In genomic region chr2:6212724-6213511, GRCm38 (mm10) we compare ENCODE assay signal across 7 mouse cellular contexts. TPM values are rescaled to one million over a fixed set of nuclear protein-coding genes. Genes with fewer than 3 reads are reported as not detected.
DNase-seq lines count a peak whose midpoint lies in the region; ATAC-seq lines count a peak whose summit lies in the region.

Gene Echdc3 (minus strand): TSS chr2:6213033.

- peak within 1 kb of the TSS; percentile 92 for H3K27ac ChIP-seq in intestine, embryonic 15.5 days
- peak within 1 kb of the TSS; percentile 84 for H3K27ac ChIP-seq in limb, embryonic 10.5 days
- peak within 1 kb of the TSS; percentile 78 for H3K27ac ChIP-seq in midbrain, embryonic 12.5 days (replicated peaks)

- H3K9me3 ChIP-seq in intestine, embryonic 15.5 days, result no peaks in the 10 kb centered on the region
- H3K9me3 ChIP-seq in limb, embryonic 10.5 days (replicated peaks), result no peaks in the 10 kb centered on the region
- no peaks in the 10 kb centered on the region for H3K9me3 ChIP-seq in midbrain, embryonic 12.5 days

- 2% methylated on average over 30 of the region's 30 CpGs for WGBS in intestine, embryonic 15.5 days
- 2% methylated on average over 30 of the region's 30 CpGs for WGBS in limb, embryonic 10.5 days
- 1% methylated on average over 30 of the region's 30 CpGs for WGBS in midbrain, embryonic 12.5 days

- peak; percentile 93 for DNase-seq in adrenal gland, postnatal 10 days
- DNase-seq in embryo, embryonic 9.5 days (ENCODE audit: extremely low spot score), result peak; percentile 96
- DNase-seq in gastrocnemius, postnatal 4 days (ENCODE audit: low spot score in 2 of 2), result peak; percentile 73 to 85
- DNase-seq in limb, embryonic 10.5 days (ENCODE audit: low spot score), result peak; percentile 95
- DNase-seq in skeletal muscle tissue, adult 2 months (ENCODE audit: low read depth, low spot score), result peak; percentile 60

- H3K27me3 ChIP-seq in intestine, embryonic 15.5 days (replicated peaks), result no peaks in the 10 kb centered on the region
- H3K27me3 ChIP-seq in limb, embryonic 10.5 days (ENCODE audit: low read depth, poor library complexity, severe bottlenecking), result no peaks in the 10 kb centered on the region
- 0 out of 2 replicates have a peak, but pooled peaks cover 6% of the 10 kb centered on the region for H3K27me3 ChIP-seq in midbrain, embryonic 12.5 days

- peak within 1 kb of the TSS; percentile 59 for H3K9ac ChIP-seq in intestine, embryonic 15.5 days
- H3K9ac ChIP-seq in midbrain, embryonic 12.5 days (replicated peaks), result peak within 1 kb of the TSS; percentile 65

- peak within 1 kb of the TSS; percentile 42 for H3K4me3 ChIP-seq in intestine, embryonic 15.5 days (replicated peaks)
- peak within 1 kb of the TSS; percentile 53 for H3K4me3 ChIP-seq in limb, embryonic 10.5 days
- peak within 1 kb of the TSS; percentile 52 for H3K4me3 ChIP-seq in midbrain, embryonic 12.5 days

- ATAC-seq in intestine, embryonic 15.5 days, result peak; percentile 98
- peak; percentile 91 for ATAC-seq in midbrain, embryonic 12.5 days (ENCODE audit: low FRiP score, low read depth)

- H3K36me3 ChIP-seq in intestine, embryonic 15.5 days, result no peaks in the 10 kb centered on the region
- H3K36me3 ChIP-seq in limb, embryonic 10.5 days, result no peaks in the 10 kb centered on the region
- H3K36me3 ChIP-seq in midbrain, embryonic 12.5 days, result no peaks in the 10 kb centered on the region

- peaks cover 6% of the 10 kb centered on the region; the same call in 1 of the 2 replicates for H3K4me1 ChIP-seq in intestine, embryonic 15.5 days (replicated peaks)
- peaks cover 33% of the 10 kb centered on the region for H3K4me1 ChIP-seq in limb, embryonic 10.5 days
- peaks cover 13% of the 10 kb centered on the region for H3K4me1 ChIP-seq in midbrain, embryonic 12.5 days

- peak within 1 kb of the TSS; percentile 87 for H3K4me2 ChIP-seq in intestine, embryonic 15.5 days (replicated peaks)
- H3K4me2 ChIP-seq in midbrain, embryonic 12.5 days (replicated peaks), result peak within 1 kb of the TSS; percentile 67

RNA-seq across cellular contexts. Expression of gene Echdc3, which starts in this region (rescaled TPM):
- 10 to 100 TPM; 61.9 to 65.2 TPM for total RNA-seq in adrenal gland, postnatal 10 days (2021)
- 1 to 10 TPM; 6.7 to 6.8 TPM for total RNA-seq in gastrocnemius, postnatal 4 days (2021)
- polyA plus RNA-seq in intestine, embryonic 15.5 days (2015; fragmentation: Nextera tagmentation; extraction: Ambion mirVana), result 12.0 and 13.6 TPM in 2 replicates
- 4.0 and 4.2 TPM in 2 replicates for polyA plus RNA-seq in limb, embryonic 10.5 days (2016; fragmentation: Nextera tagmentation; extraction: Ambion mirVana)
- polyA plus RNA-seq in midbrain, embryonic 12.5 days (2016; fragmentation: Nextera tagmentation; extraction: Ambion mirVana), result 2.7 and 2.9 TPM in 2 replicates

Comparison
In these comparisons a context has a peak if more than half of its experiments do, and no peak if none do; other contexts are left out.
1. Peak in every context shown above with its lines: DNase-seq, ATAC-seq, H3K4me3 ChIP-seq and H3K27ac ChIP-seq.
2. RNA of gene Echdc3 (total RNA-seq): 61.9 to 65.2 TPM in adrenal gland, postnatal 10 days; 6.7 to 6.8 TPM in gastrocnemius, postnatal 4 days; every median in the first group is over 4 times any median in the second.